Mouse (Mus musculus) hindbrain, postnatal 0 days (tissue): ENCODE results near the gene Cpped1. TPM values are rescaled to one million over a fixed set of nuclear protein-coding genes. Genes with fewer than 3 reads are reported as not detected.
A peak's percentile ranks its signal among the peaks of the same experiment; 100 is the strongest.

ENCODE experiments used
- ATAC-seq: fragments of 200-750 bp; cut with Nextera tagmentation; 2 replicates; pipeline ENCODE4 v1.8.0; 2017; ENCODE audit warnings: mild to moderate bottlenecking, moderate TSS enrichment, moderate library complexity
- DNase-seq: peaks from one replicate; pipeline ENCODE4 v3.0.0-alpha.2; 2015; ENCODE audit warnings: low spot score
- H3K27ac ChIP-seq: fragments of 300-500 bp; sonication (generic); 2 replicates; pipeline ENCODE4 v1.5.1; 2014; ENCODE audit warnings: mild to moderate bottlenecking
- H3K27me3 ChIP-seq: fragments of 300-500 bp; sonication (generic); 2 replicates; pipeline ENCODE4 v1.6.1; 2014; ENCODE audit warnings: low read length, mixed read lengths; ENCODE audit not compliant: insufficient read depth
- H3K36me3 ChIP-seq: fragments of 300-500 bp; sonication (generic); 2 replicates; pipeline ENCODE4 v1.6.1; 2014; ENCODE audit warnings: low read length, mixed read lengths; ENCODE audit not compliant: insufficient read depth
- H3K4me1 ChIP-seq: fragments of 300-500 bp; sonication (generic); 2 replicates; pipeline ENCODE4 v1.6.1; 2014; ENCODE audit warnings: antibody characterized with exemption, low read length, mixed read lengths; ENCODE audit not compliant: insufficient read depth
- H3K4me2 ChIP-seq: fragments of 300-500 bp; sonication (generic); 2 replicates; pipeline ENCODE4 v1.6.1; 2014; ENCODE audit warnings: low read depth, mild to moderate bottlenecking, low read length, moderate library complexity, mixed read lengths
- H3K4me3 ChIP-seq: fragments of 300-500 bp; sonication (generic); 2 replicates; pipeline ENCODE4 v1.5.1; 2014; ENCODE audit warnings: low read length
- H3K9ac ChIP-seq: fragments of 300-500 bp; sonication (generic); replicated peaks from 2 replicates; pipeline ENCODE4 v1.6.1; 2014; ENCODE audit warnings: mild to moderate bottlenecking, low read length, moderate library complexity, mixed read lengths
- H3K9me3 ChIP-seq: fragments of 300-500 bp; sonication (generic); 2 replicates; pipeline ENCODE4 v1.6.1; 2016; ENCODE audit warnings: low read length, mixed read lengths
- CTCF ChIP-seq: IDR thresholded peaks from 2 replicates; pipeline ENCODE4 v1.5.1; 2016; ENCODE audit warnings: antibody characterized with exemption, control low read depth, low read depth
- WGBS: fragments of 180-500 bp; shearing (Covaris S2); extraction: QIAGEN DNeasy Blood & Tissue Kit; methylation state at CpG from one replicate; pipeline ENCODE4 v1.1.7; 2014; 5-methylcytosine and 5-hydroxymethylcytosine counted together
- polyA plus RNA-seq: library from polyadenylated mRNA; unstranded; fragments of >200 nt; fragmentation: Nextera tagmentation; extraction: Ambion mirVana; gene quantifications from 2 replicates; pipeline ENCODE4 v1.2.1, GENCODE M21; 2015
- total RNA-seq: library from RNA; depleted of rRNA; stranded (reverse); fragments of >200 nt; gene quantifications from 2 replicates; pipeline ENCODE4 v1.2.3, GENCODE M21; 2014

Cpped1 gene
- total and polyA plus RNA-seq, 2 experiments from 2014 or later = 18.6 to 25.6 TPM

DNA sequence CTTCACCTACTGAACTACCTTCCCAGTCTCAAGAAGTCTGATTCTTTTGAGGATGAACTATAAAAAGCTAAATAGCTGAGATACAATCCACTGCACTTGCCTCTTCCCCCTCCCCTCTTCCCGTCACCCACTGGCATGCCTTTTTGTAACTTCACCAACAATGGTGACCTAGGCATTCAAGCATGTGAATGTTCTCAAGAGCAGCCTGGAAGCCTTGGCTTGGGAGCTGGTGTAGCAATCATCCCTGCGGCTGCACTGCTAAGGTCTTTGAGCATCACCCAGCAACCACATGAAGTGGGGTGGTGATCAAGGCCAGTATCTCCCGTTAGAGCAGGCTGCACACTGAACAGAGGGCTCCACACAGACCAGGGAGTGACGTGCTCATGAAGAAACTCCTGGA lies 114.6 kb downstream of the Cpped1 start:
- ATAC-seq = 0 out of 2 replicates have a peak, but pooled peaks have one; percentile 37
- H3K4me2 ChIP-seq = no peak overlapping the region
- H3K27me3 ChIP-seq = no peaks in the 10 kb centered on the region
- no peak overlapping the region for H3K4me3 ChIP-seq
- H3K9ac ChIP-seq = no peak overlapping the region
- no peak for TF ChIP-seq CTCF
- peak; percentile 18 for DNase-seq
- no peak overlapping the region for H3K27ac ChIP-seq
- H3K4me1 ChIP-seq = no peaks in the 10 kb centered on the region
- 44% methylated on average over 4 of the region's 4 CpGs for WGBS
- no peaks in the 10 kb centered on the region for H3K9me3 ChIP-seq
- H3K36me3 ChIP-seq = no peaks in the 10 kb centered on the region

DNA sequence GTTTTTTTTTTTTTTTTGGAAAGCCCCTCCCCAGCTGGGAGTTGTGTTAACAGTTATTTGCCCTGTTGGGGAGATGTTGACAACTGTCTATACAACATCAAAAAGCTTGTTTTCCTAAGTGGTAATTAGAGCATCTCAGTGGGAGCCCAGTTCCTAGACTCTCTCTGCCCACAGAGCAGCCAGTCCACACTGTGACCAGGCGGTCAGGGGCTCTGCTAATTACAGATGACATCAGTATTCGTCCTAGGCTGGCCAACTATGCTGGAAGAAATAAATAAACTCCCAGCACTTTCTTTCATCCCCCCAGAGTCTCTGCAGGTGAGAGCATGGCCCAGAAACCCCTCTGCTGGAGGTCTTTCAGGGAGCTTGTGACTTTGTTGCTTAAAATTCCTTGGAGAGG lies 115.9 kb downstream of the Cpped1 start:
- Histone ChIP-seq H3K9me3 (no peaks in the 10 kb centered on the region), H3K27me3 (no peaks in the 10 kb centered on the region), H3K4me1 (no peaks in the 10 kb centered on the region), H3K27ac (no peak overlapping the region), H3K9ac (no peak overlapping the region), H3K36me3 (no peaks in the 10 kb centered on the region), H3K4me3 (no peak overlapping the region), H3K4me2 (no peak overlapping the region)
- WGBS = 25% methylated on average over 2 of the region's 2 CpGs
- ATAC-seq (no peak), DNase-seq (no peak)
- TF ChIP-seq CTCF = no peak

DNA sequence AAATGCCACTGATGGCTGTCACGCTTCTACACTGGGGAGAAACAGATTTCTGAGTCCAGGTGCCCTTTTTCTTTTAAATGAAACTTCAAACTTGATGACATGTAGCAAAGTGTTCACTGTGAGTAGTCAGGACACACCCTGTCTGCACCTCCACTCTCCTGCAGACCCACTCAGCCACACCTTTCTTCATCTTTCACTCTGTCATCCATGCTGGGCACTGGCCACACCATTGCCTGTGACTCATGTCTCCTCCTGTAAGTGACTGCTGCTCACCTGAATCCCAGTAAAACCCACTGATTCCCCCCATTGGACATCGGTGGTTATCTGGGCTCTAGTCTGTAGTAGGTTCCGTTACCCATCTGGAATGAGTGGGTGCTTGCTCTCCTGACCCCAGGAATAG lies 118.8 kb downstream of the Cpped1 start:
- no peak overlapping the region for H3K27ac ChIP-seq
- no peak for ATAC-seq
- WGBS = 97% methylated on average over 3 of the region's 3 CpGs

DNA sequence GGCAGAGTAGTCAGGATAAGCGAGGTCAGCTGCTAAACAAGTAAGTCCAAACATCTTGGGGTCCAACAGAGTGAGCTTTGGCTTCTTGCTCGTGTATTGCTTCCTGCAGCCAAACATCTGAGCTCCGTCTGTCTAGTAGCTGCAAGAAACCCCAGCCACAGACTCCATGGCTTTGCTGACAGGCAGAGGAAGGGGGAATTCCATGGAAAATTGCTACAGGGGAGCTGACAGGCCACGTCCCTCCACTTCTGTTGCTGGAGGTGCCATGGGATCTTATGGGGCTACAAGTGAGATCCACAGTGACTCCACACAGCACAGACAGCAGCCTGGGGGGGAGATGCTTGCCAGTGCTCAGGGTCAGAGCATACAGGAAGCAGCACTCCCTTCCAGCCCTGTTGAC lies 123.4 kb downstream of the Cpped1 start:
- Histone ChIP-seq H3K4me1 (no peaks in the 10 kb centered on the region), H3K4me2 (no peak overlapping the region), H3K27ac (no peak overlapping the region), H3K27me3 (no peaks in the 10 kb centered on the region), H3K9me3 (no peaks in the 10 kb centered on the region), H3K4me3 (no peak overlapping the region), H3K9ac (no peak overlapping the region), H3K36me3 (no peaks in the 10 kb centered on the region)
- no peak for DNase-seq
- 70% methylated on average over 4 of the region's 4 CpGs for WGBS
- TF ChIP-seq CTCF = no peak
- ATAC-seq = no peak

More for the DNA sequence above, 118.8 kb downstream of the Cpped1 start:
- Histone ChIP-seq H3K27me3 (no peaks in the 10 kb centered on the region), H3K9ac (no peak overlapping the region), H3K4me3 (no peak overlapping the region), H3K36me3 (no peaks in the 10 kb centered on the region), H3K4me2 (no peak overlapping the region), H3K4me1 (no peaks in the 10 kb centered on the region), H3K9me3 (no peaks in the 10 kb centered on the region)
- TF ChIP-seq CTCF = no peak
- no peak for DNase-seq

DNA sequence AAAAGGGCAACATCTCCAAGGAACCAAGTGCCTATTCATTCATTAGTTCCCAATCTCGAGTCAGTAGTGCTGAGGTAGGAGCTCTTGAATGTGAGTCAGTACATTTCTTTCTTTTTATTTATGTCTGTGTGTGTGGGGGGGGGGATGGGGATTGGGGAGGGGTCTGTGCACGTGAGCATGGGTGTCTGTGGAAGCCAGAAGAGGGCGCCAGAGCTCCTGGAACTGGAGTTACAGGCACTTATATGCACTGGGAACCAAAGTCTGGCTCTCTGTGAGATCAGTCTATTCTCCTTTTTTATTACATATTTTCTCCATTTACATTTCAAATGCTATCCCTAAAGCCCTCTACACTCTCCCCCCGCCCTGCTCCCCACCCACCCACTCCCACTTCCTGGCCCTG lies 124.9 kb downstream of the Cpped1 start:
- ATAC-seq (no peak), DNase-seq (no peak)
- TF ChIP-seq CTCF = no peak
- Histone ChIP-seq H3K36me3 (no peaks in the 10 kb centered on the region), H3K4me2 (no peak overlapping the region), H3K9me3 (no peaks in the 10 kb centered on the region), H3K27ac (no peak overlapping the region), H3K4me1 (no peaks in the 10 kb centered on the region), H3K27me3 (no peaks in the 10 kb centered on the region), H3K4me3 (no peak overlapping the region), H3K9ac (no peak overlapping the region)
- WGBS = 67% methylated on average over 4 of the region's 4 CpGs

DNA sequence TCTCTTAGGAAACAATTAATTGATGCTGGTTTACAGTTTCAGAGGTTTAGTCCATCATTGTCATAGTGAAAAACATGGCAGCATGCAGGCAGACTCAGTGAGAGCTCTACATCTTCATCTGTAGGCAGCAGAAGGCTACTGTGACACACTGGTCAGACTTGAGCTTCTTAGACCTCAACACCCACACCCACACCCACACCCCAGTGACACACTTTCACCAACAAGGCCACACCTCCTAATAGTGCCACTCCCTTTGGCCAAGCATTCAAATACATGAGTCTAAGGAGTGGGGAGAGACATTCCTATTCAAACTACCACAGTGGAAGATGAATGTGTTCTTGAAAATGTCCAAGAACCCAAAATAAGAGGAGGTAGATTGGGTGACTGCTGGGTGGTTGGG lies 125.9 kb downstream of the Cpped1 start:
- Histone ChIP-seq H3K27me3 (no peaks in the 10 kb centered on the region), H3K9ac (no peak overlapping the region), H3K36me3 (no peaks in the 10 kb centered on the region), H3K4me1 (no peaks in the 10 kb centered on the region), H3K27ac (no peak overlapping the region), H3K9me3 (no peaks in the 10 kb centered on the region), H3K4me2 (no peak overlapping the region), H3K4me3 (no peak overlapping the region)
- no peak for TF ChIP-seq CTCF
- ATAC-seq (no peak), DNase-seq (no peak)

DNA sequence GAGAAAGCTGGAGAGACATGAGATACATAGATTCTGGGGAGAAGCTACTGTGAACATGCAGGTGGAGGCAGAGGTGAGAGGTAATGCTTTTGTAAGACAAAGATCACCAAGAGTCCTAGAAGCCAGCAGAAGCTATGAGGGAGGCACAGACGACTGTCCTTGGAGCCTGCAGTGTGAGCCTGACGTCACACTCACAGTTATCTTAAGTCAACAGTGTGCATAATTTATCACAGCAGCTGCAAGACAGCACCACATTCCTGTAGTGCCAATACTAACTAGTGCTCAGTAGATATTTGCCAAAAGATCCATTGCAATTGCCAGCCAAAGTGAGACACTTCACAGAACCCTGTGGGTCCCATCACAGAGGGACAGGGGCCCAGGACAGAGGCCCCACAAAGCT lies 127.2 kb downstream of the Cpped1 start:
- no peak overlapping the region for H3K9ac ChIP-seq
- no peak overlapping the region for H3K4me2 ChIP-seq
- TF ChIP-seq CTCF = no peak
- WGBS = 43% methylated on average over 2 of the region's 2 CpGs
- DNase-seq (no peak), ATAC-seq (no peak)
- no peaks in the 10 kb centered on the region for H3K4me1 ChIP-seq
- no peaks in the 10 kb centered on the region for H3K36me3 ChIP-seq
- no peaks in the 10 kb centered on the region for H3K27me3 ChIP-seq
- H3K27ac ChIP-seq = no peak overlapping the region
- no peak overlapping the region for H3K4me3 ChIP-seq
- H3K9me3 ChIP-seq = no peaks in the 10 kb centered on the region
